Mouse (Mus musculus): ENCODE results near the gene Ccnb1ip1.
"Not testable (repeated sequence)": the region's sequence is repeated elsewhere in the genome, so short reads cannot be mapped to it uniquely, and the experiment has no call there.

Gene Ccnb1ip1

DNA sequence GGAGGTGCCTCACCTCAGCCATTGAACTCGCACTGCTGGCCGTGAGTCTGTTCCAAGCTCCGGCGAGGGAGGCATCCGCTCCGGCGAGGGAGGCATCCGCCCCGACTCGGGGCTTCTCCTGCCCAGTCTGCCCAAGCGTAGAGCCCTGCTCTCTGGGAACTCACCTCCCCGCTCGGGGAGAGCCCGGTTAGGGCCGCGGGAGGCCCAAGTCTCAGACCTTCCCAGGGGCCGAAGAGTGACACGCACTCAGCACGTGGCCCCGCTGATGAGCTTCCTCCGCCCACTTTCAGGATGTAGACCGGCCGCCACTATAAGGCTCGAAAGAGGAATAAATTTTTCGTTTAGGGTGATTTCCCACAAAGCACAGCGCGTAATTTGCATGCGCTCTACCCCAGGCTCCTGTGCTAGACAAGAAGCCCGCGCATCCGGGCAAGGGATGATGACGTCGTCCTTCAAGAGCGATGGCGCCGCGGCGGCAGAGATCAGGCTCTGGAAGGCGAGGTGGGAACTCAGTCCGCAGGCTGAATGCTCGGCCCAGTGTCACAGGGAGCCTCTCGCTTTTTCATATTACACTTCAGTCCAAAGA is at the start of gene Ccnb1ip1, which contains the start of gene Parp2:
Ccnb1ip1 (minus strand) TSS at position 246 of the 586 bp plus-strand sequence.
Parp2 (plus strand) TSS at position 355 of the 586 bp plus-strand sequence.
- DNase-seq (ENCODE audit: low read depth, low spot score) = peak; percentile 97

- no peak for DNase-seq (ENCODE audit: low read depth, low spot score)
These were observed 48.3 kb upstream of the Ccnb1ip1 start for GRCm38 (mm10) chr14:50855788-50856187.

DNA sequence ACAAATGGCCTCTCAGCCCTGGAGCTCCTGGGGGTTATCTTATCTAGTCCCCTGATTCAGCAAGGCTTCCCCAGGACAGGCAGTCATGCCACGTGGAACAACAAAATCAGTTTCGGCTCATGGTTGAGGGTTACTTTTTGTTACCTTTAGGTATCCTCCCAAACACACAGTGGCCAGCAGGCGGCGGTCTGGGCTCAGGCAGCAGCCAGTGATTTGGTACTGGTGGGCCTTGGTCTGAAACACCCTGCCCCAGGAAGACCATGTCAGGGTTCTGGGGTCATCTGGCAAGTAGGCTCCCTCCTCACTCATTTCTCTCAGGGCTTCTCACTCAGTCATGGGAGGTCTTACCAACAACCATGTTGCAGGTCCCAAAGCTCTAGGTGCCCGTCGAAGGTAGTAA is 29.7 kb upstream of the Ccnb1ip1 start:
- peak; percentile 16 for DNase-seq (ENCODE audit: low read depth, low spot score)

GRCm38 (mm10) chr14:50834435-50834834 is 26.9 kb upstream of the Ccnb1ip1 start:
- DNase-seq (ENCODE audit: low read depth, low spot score) = no peak

DNA sequence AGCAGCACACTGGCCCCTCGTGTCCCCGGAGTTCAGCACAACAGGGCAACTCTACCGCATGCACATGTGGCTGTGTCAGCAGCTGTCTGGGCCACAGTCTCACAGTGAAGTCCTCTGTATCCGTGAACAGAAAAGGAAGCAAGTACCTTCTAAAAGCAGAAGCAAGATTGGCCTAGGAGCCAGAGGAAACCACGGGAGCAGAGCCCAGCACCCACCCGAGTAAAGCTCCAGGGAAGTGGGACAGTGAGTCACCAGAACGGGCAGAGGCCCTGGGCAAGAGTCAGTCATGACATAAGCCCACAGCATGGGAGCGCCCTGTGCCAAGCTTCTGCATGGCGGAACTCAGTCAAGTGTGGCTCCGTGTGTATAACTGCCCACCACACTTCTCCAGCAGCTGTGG is 26.4 kb upstream of the Ccnb1ip1 start:
- no peak for DNase-seq (ENCODE audit: low read depth, low spot score)

DNA sequence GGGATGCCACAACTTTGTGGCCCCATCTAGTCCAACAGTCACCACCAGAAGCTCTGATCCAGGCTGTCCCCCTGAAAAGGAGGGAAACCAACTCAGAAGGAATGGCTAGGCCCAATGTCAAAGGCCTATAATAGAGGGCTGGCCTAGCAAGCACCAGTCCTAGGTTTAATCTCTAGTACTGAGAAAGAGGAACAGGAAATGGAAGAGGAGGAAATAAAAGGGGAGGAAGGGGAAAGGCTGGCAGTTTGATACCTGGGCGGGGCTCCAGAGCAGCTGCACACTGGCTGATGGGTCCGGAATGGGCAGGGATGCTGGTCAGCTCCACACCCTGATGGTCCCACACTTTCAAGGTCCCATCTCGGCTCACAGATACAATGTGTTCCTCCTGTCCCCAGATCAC is 22.3 kb upstream of the Ccnb1ip1 start:
- no peak for DNase-seq (ENCODE audit: low read depth, low spot score)

- DNase-seq (ENCODE audit: low read depth, low spot score) = no peak
These were observed 19.0 kb upstream of the Ccnb1ip1 start for GRCm38 (mm10) chr14:50826579-50826978.

GRCm38 (mm10) chr14:50824219-50824618 is 16.7 kb upstream of the Ccnb1ip1 start:
- DNase-seq (ENCODE audit: low read depth, low spot score) = no peak

DNA sequence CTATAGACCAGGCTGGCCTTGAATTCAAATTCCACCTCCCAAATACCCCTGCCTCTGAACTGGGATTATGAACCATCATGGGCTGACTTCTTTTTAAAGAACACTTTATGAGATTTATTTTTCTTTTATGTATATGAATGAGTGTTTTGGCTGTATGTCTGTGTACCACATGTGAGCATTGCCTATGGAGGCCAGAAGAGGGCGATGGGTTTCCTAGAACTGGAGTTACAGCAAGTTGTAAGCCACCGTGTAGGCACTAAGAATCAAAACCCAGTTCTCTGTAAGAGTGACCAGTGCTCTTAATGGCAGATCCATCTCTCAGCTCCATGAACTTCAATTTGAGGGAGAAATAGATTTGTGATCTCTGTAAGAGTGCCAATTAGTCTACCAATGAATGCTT is 15.7 kb upstream of the Ccnb1ip1 start:
- no peak for DNase-seq (ENCODE audit: low read depth, low spot score)

DNA sequence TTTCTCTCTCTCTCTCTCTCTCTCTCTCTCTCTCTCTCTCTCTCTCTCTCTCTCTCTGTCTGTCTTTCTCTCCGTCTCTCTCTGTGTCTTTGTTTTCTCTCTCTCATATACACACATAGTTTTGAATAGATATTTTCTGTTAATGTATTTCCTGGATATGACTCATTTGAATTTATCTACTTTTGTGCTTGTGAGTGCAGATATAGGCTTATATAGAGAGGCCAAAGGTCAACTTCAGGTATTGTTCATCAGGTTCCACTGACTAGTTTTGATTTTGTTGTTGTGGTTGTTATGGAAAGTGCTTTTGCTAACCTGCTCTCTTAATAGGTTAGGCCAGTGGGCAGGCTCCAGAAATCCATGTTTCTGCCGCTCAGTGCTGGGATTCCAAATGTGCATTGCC is 5.5 kb upstream of the Ccnb1ip1 start:
- no peak for DNase-seq (ENCODE audit: low read depth, low spot score)

- not testable (repeated sequence) for DNase-seq (ENCODE audit: low read depth, low spot score)
These were observed 1.1 kb downstream of the Ccnb1ip1 start for GRCm38 (mm10) chr14:50806469-50806868.

- no peak for DNase-seq (ENCODE audit: low read depth, low spot score)
These were observed 2.8 kb downstream of the Ccnb1ip1 start for GRCm38 (mm10) chr14:50804683-50805082.

- peak; percentile 39 for DNase-seq (ENCODE audit: low read depth, low spot score)
These were observed 4.5 kb downstream of the Ccnb1ip1 start for GRCm38 (mm10) chr14:50802843-50803562.

DNA sequence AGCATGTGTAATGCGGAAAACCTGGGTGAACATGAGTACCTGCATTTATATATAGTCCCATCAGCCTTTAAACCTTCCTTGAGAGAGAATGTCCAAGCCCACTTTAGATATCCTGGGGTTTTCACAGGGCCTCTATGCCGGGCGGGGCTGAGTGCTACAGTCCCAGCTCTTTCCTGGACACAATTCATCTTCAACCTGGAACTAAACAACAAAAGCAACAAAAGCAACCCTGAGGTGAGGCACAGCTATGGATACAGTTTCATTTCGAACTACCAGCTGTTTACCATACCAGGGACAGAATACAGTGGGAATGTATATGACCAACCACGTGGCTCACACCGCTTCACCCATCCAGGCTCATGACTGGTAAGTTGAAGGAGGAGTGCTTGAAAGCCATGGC is 5.1 kb downstream of the Ccnb1ip1 start:
- DNase-seq (ENCODE audit: low read depth, low spot score) = no peak

DNA sequence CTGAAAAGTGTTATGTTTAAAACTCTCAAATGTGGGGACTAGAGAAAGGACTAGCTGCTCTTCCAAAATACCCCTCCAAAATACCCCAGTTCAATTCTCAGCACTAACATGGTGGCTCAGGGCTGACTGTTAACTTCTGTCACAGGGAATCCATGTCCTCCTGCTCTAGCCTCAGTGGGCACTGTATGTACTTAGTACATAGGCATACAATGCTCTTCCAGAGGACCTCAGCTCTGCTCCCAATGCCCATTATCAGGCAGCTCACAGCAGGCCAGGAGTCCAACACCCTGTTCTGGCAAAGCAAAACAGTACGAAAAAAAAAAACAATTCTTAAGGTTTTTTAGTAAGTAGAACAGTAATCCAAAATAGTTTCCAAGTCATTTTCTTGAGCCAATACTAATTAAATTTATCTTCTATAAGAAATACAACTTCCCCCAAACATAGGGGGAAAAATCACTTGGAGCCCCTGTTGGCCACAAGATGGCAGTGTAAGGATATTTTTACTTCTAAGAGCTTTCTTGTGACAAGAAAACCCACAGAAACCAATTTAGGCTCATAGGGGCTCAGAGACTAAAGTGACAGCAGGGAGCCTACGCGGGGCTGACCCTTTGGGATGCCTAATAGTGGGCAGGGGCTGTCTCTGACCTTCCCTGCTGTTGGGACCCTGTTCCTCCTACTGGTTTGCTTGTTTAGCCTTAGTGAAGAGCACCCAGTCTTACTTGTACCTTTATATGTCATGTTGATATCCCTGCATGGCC is 7.9 kb downstream of the Ccnb1ip1 start:
- peak; percentile 66 for DNase-seq (ENCODE audit: low read depth, low spot score)

GRCm38 (mm10) chr14:50798512-50798911 is 9.0 kb downstream of the Ccnb1ip1 start:
- DNase-seq (ENCODE audit: low read depth, low spot score) = no peak

DNA sequence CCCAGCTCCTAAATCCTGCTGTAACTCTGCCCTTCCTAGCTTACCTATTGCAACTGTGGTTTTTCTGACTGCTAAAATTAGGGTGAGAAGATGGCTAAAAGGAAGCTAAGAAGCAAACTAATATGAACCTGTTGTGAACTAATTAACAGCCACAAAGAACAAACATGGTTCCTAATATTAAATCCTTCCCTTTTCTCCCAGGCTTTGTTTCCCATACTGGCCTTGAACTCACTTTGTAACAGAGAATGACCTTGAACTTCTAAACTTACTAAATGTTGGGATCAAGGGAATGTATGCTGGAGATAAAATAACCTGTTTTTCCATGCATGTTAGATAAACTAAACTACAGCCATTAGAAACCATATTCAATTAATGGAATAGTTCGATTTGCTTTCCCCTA is 11.1 kb downstream of the Ccnb1ip1 start:
- DNase-seq (ENCODE audit: low read depth, low spot score) = no peak

GRCm38 (mm10) chr14:50795965-50796364 is 11.6 kb downstream of the Ccnb1ip1 start:
- DNase-seq (ENCODE audit: low read depth, low spot score) = no peak

GRCm38 (mm10) chr14:50795261-50795935 is 12.1 kb downstream of the Ccnb1ip1 start:
- no peak for DNase-seq (ENCODE audit: low read depth, low spot score)

DNA sequence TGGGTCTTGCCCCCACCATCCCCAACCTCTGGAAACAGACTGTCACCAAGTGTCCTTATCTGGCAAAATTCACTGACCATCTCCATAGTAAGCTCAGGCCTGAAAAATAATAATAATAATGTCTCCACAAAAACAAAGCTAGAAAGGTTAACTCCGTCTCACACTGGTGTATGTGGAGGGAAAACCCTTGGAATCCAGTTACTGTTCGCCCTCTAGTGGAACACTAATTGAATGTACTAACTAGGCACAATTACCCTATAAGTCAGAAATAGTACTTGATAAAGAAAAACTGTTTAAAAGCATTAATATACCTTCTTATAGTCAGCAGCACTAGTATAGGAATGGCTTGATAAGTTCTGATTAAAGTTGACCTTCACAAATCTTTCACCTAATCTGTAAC is 19.4 kb downstream of the Ccnb1ip1 start:
- DNase-seq (ENCODE audit: low read depth, low spot score) = peak; percentile 19

DNA sequence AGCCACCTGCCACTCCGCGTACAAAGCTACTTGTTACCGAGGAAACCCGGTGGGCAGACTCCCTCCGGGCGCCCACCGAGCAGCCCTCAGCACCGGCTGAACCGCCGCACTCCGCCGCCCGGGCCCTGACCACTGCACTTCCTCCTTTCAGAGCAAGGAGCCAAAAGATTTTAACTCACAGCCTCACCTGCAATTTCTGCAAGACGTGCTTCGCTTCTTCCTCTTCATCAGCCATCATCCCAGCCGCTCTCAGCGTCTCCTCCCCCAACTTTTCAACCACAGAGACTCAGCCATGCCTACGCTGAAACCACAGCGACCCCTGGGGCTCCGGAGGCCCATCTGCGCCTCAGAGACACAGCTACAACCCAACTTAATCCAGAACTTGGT is 22.3 kb downstream of the Ccnb1ip1 start, which contains the start of gene Ttc5:
Ttc5 (minus strand) TSS at position 269 of the 387 bp plus-strand sequence.
- peak; percentile 94 for DNase-seq (ENCODE audit: low read depth, low spot score)
